Mouse (Mus musculus): ENCODE data around the gene Parp4.

Gene Parp4

DNA sequence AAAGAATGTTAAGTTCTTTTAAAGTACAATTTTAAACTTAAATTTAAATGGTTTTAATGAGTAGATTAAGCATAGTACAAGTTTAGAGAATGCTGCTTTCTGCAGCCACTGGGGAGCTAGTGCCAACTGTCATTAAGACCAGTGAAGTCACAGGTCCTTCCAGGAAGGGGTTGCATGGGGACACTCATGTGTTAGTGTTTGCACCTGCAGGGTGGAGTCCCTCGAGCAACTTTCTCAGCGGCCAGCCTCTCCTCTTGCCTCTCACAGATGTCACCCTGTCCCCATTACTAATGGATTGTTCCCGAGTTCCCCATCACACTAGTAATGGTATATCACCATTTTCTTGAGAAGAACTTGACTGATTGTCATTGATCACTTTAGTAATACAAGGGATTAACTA, 37.8 kb downstream of the Parp4 start:
- no peak for DNase-seq (ENCODE audit: low spot score in 2 of 2)

GRCm38 (mm10) chr14:56617470-56617869, 42.1 kb downstream of the Parp4 start:
- DNase-seq (ENCODE audit: low spot score in 2 of 2) = no peak

DNA sequence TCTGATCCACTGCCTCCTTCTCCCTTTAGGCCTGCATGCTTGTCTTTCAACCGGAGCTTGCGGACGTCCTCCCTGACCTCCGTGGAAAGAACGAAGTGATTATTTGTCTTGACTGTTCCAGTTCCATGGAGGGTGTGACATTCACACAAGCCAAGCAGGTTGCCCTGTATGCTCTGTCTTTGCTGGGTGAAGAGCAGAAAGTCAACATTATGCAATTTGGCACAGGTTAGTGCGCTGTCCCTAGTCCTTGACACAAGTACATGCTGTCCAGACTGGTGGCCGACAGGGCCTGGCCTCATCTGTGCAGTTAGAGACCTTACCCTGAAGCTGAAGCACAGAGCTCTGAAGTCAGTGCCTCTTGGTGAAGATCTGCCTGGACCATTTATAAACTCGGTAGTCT, 45.0 kb downstream of the Parp4 start:
- no peak for DNase-seq (ENCODE audit: low spot score in 2 of 2)

GRCm38 (mm10) chr14:56626202-56626601, 50.8 kb downstream of the Parp4 start:
- DNase-seq (ENCODE audit: low spot score in 2 of 2) = no peak

DNA sequence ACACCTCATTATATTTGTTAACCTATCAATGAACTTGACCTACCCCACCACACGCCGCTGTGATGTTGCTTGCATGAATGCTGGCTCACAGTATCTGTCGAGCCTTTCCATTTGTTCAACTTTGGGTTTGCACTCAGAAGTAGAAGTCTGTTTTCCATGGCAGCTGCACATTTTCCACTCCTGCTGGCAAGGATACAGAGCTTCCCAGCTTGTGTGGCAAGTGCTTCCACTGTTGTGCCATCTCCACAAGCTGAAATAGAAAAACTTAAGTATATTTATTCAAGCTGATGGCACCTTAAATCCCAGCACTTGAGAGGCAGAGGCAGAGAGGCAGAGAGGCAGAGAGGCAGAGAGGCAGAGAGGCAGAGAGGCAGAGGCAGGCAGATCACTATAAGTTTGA, 52.9 kb downstream of the Parp4 start:
- no peak for DNase-seq (ENCODE audit: low spot score in 2 of 2)

GRCm38 (mm10) chr14:56631109-56631508, 55.7 kb downstream of the Parp4 start:
- no peak for DNase-seq (ENCODE audit: low spot score in 2 of 2)

DNA sequence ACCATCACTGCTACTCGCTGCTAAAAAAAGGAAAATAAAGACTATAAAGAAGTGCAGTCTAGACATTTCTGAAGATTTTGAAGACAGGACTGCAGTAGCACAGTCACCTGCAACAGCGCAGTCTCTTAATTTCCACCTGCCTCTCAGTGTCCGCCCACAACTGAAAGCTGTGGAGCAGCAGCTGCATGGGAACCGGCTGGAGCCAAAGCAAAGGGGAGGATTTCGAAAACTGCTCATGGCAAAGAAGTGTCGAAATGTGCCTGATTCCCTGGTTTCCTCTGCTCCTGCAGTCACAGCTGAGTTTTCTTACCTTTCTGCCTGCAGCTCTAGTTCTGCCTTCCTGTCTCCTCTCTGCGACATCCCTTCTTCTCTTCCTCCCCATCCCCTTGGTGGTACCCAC, 71.8 kb downstream of the Parp4 start:
- no peak for DNase-seq (ENCODE audit: low spot score in 2 of 2)

GRCm38 (mm10) chr14:56649448-56649847, 74.0 kb downstream of the Parp4 start:
- DNase-seq (ENCODE audit: low spot score in 2 of 2) = no peak

- no peak for DNase-seq (ENCODE audit: low spot score in 2 of 2)
These were observed 90.2 kb downstream of the Parp4 start for GRCm38 (mm10) chr14:56665651-56666050.

DNA sequence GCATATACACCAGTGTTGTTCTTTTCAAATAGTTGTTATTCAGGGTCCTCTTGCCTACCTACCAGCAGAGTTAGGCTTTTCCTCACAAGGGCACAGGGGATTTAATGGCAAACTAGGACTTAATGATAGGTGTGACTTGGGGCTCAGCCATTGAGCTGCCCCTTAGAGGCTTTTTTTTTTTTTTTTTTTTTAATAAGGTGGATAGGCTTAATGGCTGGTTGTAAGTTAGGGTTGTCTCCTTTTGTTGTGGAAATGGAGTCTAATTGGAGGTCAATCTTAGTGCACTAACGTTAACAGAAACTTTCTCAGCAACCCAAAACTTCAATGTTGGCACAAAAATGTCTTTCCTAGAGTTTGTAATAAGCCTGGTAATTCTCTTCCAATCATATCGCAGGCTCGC, 91.5 kb downstream of the Parp4 start:
- no peak for DNase-seq (ENCODE audit: low spot score in 2 of 2)

GRCm38 (mm10) chr14:56667969-56668802, 92.8 kb downstream of the Parp4 start, which contains the start of gene Mphosph8:
Gene Mphosph8, plus strand, starts transcription at chr14:56668248.
- peak; percentile 99 to 100 for DNase-seq (ENCODE audit: low spot score in 2 of 2)

- no peak for DNase-seq (ENCODE audit: low spot score in 2 of 2)
These were observed 93.7 kb downstream of the Parp4 start for GRCm38 (mm10) chr14:56669046-56669620.

DNA sequence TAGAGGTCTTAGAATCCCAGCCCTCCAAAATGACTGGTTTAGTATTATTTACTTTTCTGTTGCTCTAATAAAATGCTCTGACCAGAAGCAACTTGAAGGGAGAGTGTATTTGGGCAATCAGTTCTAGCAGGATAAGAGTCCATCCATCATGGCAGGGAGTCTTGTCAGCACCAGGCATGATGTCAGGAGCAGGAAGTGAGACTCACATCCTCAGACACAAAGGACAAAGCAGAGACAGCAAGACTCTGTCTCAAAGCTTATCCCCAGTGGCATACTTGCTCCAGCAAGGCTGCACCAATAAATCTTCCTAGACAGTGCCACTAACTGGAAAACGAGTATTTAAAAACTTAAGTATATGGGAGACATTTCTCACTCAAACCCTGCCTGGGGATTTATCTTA, 110.0 kb downstream of the Parp4 start:
- DNase-seq (ENCODE audit: low spot score in 2 of 2) = no peak

DNA sequence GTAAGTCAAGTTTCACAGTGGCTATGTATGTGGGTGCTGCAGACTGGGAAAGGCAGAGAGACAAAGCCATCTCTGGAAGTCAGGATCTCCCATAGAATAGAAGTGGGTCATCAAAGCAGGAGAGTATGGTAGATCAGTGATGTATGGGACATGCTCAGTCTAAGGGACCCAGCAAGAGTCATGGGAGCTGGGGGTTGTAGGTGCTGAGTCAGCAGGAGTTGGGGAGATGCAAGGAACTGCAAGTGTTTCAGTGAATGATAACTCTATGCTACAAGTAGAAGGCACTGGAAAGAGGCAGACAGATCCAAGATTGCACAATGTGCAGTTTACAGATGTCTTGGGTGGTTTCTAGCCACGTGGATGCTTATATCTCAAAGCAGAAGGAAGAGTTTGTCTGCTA, 113.7 kb downstream of the Parp4 start:
- no peak for DNase-seq (ENCODE audit: low spot score in 2 of 2)

GRCm38 (mm10) chr14:56689766-56690165, 114.3 kb downstream of the Parp4 start:
- DNase-seq (ENCODE audit: low spot score in 2 of 2) = no peak

- DNase-seq (ENCODE audit: low spot score in 2 of 2) = no peak
These were observed 120.1 kb downstream of the Parp4 start for GRCm38 (mm10) chr14:56695495-56695894.

- DNase-seq (ENCODE audit: low spot score in 2 of 2) = no peak
These were observed 122.4 kb downstream of the Parp4 start for GRCm38 (mm10) chr14:56697836-56698235.

GRCm38 (mm10) chr14:56702644-56703043, 127.2 kb downstream of the Parp4 start:
- no peak for DNase-seq (ENCODE audit: low spot score in 2 of 2)

DNA sequence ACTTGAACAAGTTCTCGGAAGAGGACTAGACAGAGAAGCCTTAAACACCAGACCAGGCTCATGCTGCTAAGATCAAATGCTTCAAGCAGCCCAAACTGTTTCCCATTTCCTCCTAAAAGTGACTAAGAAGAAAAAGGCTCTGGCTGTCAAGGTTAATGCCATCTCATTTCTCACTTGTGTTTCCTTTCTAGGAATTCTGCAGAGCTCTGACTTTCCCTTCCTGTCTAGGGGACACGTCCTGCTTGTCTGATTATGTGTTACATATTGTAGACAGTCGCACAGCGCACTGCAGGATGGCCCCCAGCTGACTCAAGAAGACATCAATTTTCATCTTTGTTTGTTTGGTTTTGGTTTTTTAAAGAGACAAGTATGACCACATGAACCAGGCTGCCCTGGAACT, 130.3 kb downstream of the Parp4 start:
- DNase-seq (ENCODE audit: low spot score in 2 of 2) = no peak

All from urinary bladder, postnatal 36 days (tissue).